Mouse (Mus musculus) heart, postnatal 0 days (tissue): ENCODE measurements around the gene Il1r1.

ENCODE experiments used
- CTCF ChIP-seq: IDR thresholded peaks from 2 replicates; pipeline ENCODE4 v1.5.1; 2016; ENCODE audit warnings: antibody characterized with exemption, control low read depth, low read depth
- EP300 ChIP-seq: IDR thresholded peaks from 2 replicates; pipeline ENCODE4 v1.6.1; 2016; ENCODE audit warnings: antibody characterized with exemption, low read depth

DNA sequence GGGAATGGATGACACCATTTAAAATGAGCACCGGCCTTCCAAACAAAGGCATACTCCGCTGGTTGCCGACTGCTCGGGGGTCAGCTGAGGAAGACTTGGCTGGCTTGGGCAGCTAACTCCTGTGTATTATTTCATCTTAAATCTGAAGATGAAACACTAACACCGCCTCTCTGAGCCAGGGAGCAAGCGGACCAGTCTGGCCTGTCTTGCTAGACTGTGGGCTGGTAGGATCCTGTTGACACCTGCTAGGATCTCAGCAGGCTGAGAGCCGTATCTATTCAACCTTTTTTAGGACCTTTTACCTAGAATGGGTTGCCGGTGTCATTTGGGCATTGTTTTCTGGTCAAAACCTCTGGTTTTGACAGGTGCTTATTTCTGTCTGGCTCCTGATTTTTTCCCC is 92.8 kb downstream of the Il1r1 start:
- TF ChIP-seq CTCF (no peak), EP300 (no peak)
